In genomic region chrX:167783526-167783925, GRCm38 (mm10) we compare ENCODE assay signal across 15 mouse cellular contexts.
"Had no signal": no experiment of that assay in that cellular context is flagged by ENCODE, and none has a peak within 500 bp of the region (broad histone marks: within the 10 kb centered on the region; RNA-seq: fewer than 3 reads in every experiment).

No protein-coding gene starts in this region.

- H3K9me3 ChIP-seq: neural tube, embryonic 12.5 days; neural tube, embryonic 13.5 days; stomach, embryonic 15.5 days had no signal

- H3K27ac ChIP-seq: neural tube, embryonic 12.5 days; neural tube, embryonic 13.5 days; stomach, embryonic 15.5 days; stomach, postnatal 0 days had no signal

- H3K36me3 ChIP-seq: neural tube, embryonic 12.5 days; neural tube, embryonic 13.5 days; stomach, embryonic 15.5 days had no signal

- H3K4me2 ChIP-seq: neural tube, embryonic 12.5 days; neural tube, embryonic 13.5 days; stomach, embryonic 15.5 days had no signal

- H3K9ac ChIP-seq: neural tube, embryonic 12.5 days; neural tube, embryonic 13.5 days; stomach, embryonic 15.5 days had no signal

- H3K4me3 ChIP-seq: neural tube, embryonic 12.5 days; neural tube, embryonic 13.5 days; stomach, embryonic 15.5 days had no signal

- H3K27me3 ChIP-seq: neural tube, embryonic 12.5 days; stomach, embryonic 15.5 days had no signal

- H3K4me1 ChIP-seq: neural tube, embryonic 12.5 days; neural tube, embryonic 13.5 days; stomach, embryonic 15.5 days had no signal

- DNase-seq: retina, postnatal 1 day; right cerebral cortex, adult 18-20 months; right cerebral cortex, postnatal 14 days; right cerebral cortex, postnatal 25 days; right cerebral cortex, postnatal 4 days; spleen, adult 18-20 months; thymus, adult 18-20 months; thymus, postnatal 14 days; thymus, postnatal 25 days; thymus, postnatal 36 days; thymus, postnatal 4 days had no signal
